Mouse (Mus musculus): Measurements from ENCODE around the gene Dus3l. TPM values are rescaled to one million over a fixed set of nuclear protein-coding genes. Genes with fewer than 3 reads are reported as not detected.

Gene Dus3l
- polyA plus RNA-seq (2016; fragmentation: Nextera tagmentation; extraction: Ambion mirVana) = 48.7 and 53.9 TPM in 2 replicates

DNA sequence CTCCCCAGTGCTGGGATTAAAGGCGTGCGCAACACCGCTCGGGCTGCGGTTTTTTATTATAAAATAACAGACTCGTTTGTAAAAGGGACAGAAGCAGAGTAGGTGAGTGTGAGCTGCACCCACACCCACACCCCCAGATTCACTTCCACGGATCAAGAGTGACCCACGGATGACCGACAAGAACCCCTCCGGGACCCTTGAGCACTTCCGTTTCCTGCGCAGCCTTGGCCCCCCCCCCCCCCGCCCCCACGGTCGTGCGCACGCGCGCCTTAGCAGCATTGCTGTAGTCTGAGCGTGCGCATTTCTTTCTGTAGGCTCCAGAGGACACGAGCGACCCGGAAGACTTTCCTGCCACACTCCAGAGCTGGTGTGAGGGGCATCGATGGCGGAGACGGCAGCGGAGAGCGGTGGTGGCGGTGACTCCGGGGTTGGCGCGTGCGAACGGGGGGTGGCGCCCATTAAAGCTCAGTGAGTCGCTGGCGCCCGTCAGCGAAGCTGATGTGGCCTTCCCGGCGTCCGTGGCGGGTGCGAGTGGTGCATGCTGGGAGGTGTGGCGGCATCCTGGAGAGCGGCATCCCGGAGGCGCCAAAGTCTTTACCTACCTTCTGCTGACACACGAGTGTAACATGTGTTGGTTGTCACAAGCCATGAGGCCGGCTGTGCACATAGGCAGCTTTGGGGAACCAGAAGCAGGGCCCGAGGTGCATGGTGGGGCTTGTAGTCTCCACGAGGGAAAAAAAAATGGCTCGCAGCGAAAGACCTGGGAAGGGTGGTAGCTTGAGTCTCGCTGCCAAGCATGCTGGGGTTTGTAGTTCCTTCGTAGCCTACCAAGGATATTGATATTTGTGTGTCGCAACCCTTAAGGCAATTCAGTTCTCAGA is at the start of gene Dus3l:
Dus3l (plus strand) TSS at position 284 of the 881 bp plus-strand sequence.
- ATAC-seq (ENCODE audit: low FRiP score, low read depth) = peak; percentile 72
- 2% methylated on average over 56 of the region's 58 CpGs for WGBS
- H3K9me3 ChIP-seq = no peaks in the 10 kb centered on the region

DNA sequence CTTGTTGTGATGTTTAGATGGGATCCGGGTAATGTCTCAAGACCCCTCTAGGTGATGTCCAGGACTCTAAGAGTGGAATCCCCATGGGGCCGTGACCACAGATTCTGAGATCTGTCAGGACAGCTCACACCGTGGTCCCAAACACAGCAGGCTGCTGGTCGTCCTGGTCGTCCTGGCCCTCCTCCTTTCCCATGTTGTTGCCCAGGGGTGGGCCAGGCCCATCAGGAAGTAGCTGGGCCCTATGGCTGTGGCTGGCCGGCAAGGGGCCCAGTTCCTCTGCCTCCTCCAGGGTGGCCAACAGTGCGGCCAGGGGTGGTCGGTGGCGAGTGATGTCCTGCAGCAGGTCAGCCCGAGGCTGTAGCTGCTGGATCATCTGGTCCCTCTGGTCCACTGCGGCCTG is 49.2 kb upstream of the Dus3l start:
- no peaks in the 10 kb centered on the region for H3K27me3 ChIP-seq
- H3K4me3 ChIP-seq = no peak overlapping the region
- no peaks in the 10 kb centered on the region for H3K9me3 ChIP-seq
- peaks cover 31% of the 10 kb centered on the region for H3K4me1 ChIP-seq
- no peak overlapping the region for H3K27ac ChIP-seq (replicated peaks)
- H3K9ac ChIP-seq (replicated peaks) = peak overlapping the region; percentile 34; the same call in 1 of the 2 replicates
- peak overlapping the region; percentile 83 for H3K4me2 ChIP-seq (replicated peaks)
- WGBS = 64% methylated on average over 11 of the region's 11 CpGs
- H3K36me3 ChIP-seq = peaks cover 25% of the 10 kb centered on the region
- ATAC-seq (ENCODE audit: low FRiP score, low read depth) = no peak

More for the DNA sequence above, at the start of gene Dus3l:
- Histone ChIP-seq H3K36me3 (peaks cover 31% of the 10 kb centered on the region), H3K27ac (replicated peaks) (peak within 1 kb of the TSS; percentile 95), H3K4me1 (peaks cover 25% of the 10 kb centered on the region), H3K4me3 (peak within 1 kb of the TSS; percentile 74), H3K9ac (replicated peaks) (peak within 1 kb of the TSS; percentile 64), H3K27me3 (peaks cover 17% of the 10 kb centered on the region), H3K4me2 (replicated peaks) (peak within 1 kb of the TSS; percentile 66)

DNA sequence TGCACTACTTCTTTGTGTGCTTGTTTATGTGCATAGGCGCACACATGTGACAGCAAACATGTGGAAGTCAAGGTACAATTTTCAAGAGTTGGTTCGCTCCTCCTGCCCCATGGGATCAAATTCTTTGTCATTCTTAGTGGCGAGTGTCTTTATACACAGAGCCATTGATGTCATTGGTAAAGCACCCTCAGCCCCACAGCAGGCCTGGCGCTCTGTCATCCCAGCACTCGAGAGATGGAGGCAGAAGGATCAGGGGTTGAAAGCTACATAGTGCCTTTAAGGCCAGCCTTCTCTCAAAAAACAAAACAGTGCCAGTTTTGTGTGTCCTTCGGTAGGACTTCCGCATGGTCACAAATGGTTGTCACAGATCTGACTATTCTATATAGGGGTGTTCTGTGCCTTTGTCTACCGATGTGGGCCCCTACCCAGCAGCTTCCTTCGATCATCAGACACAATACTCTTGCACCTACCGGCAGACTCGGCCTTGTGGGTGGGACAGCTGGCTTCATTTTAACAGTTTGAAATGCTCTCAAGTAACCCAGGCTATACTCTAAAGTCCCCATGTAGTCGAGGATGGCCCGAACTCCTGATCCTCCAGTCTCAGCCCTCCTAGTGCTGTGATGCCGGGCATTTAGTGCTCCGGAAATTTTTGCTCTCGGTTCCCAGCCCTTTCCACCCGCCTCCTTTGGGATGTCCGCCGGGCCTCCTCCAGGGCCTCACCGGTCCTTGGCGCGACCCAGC is 48.5 kb upstream of the Dus3l start:
- Histone ChIP-seq H3K9ac (replicated peaks) (peak overlapping the region; percentile 69), H3K9me3 (no peaks in the 10 kb centered on the region), H3K27ac (replicated peaks) (peak overlapping the region; percentile 81), H3K4me2 (replicated peaks) (peak overlapping the region; percentile 83), H3K4me1 (peaks cover 31% of the 10 kb centered on the region), H3K27me3 (no peaks in the 10 kb centered on the region), H3K36me3 (peaks cover 23% of the 10 kb centered on the region), H3K4me3 (peak overlapping the region; percentile 85)
- WGBS = 25% methylated on average over 22 of the region's 22 CpGs
- 0 out of 2 replicates have a peak, but pooled peaks have one; percentile 0 for ATAC-seq (ENCODE audit: low FRiP score, low read depth)

DNA sequence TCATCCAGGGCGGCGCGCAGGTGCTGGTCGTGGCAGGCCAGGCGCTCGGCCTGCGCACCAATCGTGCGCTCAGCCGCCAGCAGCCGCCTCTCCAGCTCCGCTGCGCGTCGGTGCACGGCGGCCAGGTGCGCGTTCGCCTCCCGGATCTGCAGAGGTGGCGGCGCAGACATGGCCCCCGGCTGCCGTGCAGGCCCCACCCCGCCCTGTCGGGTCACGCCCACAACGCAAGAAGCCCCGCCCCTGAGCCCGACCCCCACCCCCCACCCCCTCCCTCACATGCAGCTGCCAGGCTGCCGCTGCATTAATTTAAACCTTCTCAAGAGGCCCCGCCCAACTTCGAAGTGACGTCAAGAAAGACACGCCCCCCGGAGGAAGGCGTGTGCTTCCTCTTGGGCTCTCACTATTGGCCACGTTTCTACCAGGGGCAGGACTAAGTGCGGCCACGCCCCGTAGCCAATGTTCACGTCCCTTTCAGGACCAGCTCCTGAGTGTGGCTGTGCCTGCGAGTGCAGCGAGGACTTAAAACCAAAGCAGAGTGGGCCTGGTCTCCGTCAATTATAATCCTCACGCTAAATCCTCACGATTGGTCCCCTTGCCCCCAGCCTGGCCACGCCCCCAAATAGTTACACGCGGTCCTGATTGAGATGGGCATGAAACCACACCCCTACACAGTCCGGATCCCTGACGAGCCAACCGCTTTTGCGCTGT is 47.7 kb upstream of the Dus3l start:
- H3K4me3 ChIP-seq = peak overlapping the region; percentile 85
- peak; percentile 93 for ATAC-seq (ENCODE audit: low FRiP score, low read depth)
- peak overlapping the region; percentile 81 for H3K27ac ChIP-seq (replicated peaks)
- peak overlapping the region; percentile 83 for H3K4me2 ChIP-seq (replicated peaks)
- no peaks in the 10 kb centered on the region for H3K9me3 ChIP-seq
- peak overlapping the region; percentile 93 for H3K9ac ChIP-seq (replicated peaks)
- H3K27me3 ChIP-seq = no peaks in the 10 kb centered on the region
- peaks cover 31% of the 10 kb centered on the region for H3K4me1 ChIP-seq
- under 1% methylated on average over 53 of the region's 55 CpGs for WGBS
- peaks cover 23% of the 10 kb centered on the region for H3K36me3 ChIP-seq

DNA sequence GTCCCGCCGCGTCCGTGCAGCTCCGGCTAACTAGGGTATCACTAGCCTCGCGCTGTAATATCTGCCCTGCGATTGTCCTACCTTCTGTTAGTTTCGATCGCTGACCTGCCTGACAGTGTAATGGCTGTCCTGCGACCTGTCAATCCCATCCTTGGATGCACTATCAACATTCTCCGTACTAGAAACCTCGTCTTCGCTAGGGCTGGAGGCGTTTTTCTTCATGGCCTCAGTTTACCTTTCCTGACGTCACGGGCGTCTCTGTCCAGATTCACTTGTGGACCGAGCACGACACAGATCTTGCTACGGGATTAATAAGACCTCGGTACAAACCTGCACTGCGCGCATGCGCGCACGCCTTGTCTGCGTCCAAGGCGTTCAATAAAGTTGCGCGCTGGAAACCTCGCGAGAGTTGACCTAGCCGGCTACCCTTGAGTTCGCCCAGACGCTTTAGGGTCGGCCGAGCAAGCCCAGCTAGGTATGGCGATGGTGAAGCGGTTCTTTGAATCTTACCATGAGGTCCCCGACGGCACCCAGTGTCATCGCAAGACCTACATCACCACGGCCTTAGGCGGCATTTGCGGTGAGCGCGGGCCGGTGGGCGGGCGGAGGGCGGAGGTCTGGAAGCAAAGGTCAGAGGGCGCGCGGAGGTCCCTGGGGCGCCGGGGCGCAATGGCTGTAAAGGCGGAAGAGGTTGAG is 47.0 kb upstream of the Dus3l start, which contains the start of the genes Ndufa11 and Vmac:
Ndufa11 (plus strand) TSS at position 405 of the 696 bp plus-strand sequence.
Vmac (minus strand) TSS at position 660 of the 696 bp plus-strand sequence.
- peak; percentile 73 for ATAC-seq (ENCODE audit: low FRiP score, low read depth)
- Histone ChIP-seq H3K27me3 (no peaks in the 10 kb centered on the region), H3K36me3 (peaks cover 23% of the 10 kb centered on the region), H3K4me1 (peaks cover 31% of the 10 kb centered on the region), H3K4me3 (peak within 1 kb of the TSS; percentile 85), H3K9me3 (no peaks in the 10 kb centered on the region), H3K27ac (replicated peaks) (peak within 1 kb of the TSS; percentile 81), H3K9ac (replicated peaks) (peak within 1 kb of the TSS; percentile 93), H3K4me2 (replicated peaks) (peak within 1 kb of the TSS; percentile 83)
- WGBS = under 1% methylated on average over 59 of the region's 59 CpGs

DNA sequence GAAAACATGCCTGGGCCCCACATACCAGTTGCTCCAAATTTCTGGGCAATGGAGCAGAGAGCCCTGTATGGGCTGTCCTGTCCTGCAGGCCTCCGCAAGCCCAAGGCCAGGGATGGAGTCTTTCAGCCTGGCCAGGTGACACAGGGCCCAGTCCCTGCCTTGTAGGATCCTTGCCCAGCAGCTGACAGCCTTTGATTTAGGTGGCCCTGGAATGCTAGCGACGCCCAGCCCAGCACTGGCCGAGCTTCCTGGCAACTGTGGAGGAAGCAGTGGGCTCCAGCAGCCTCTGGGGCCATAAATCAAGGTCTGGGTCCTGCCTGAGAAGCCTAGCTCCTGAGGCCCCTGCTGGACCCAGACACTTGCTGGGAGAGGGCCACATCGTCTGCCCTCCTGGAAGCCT is 42.1 kb upstream of the Dus3l start:
- no peak overlapping the region for H3K9ac ChIP-seq (replicated peaks)
- WGBS = 96% methylated on average over 5 of the region's 5 CpGs
- H3K27me3 ChIP-seq = no peaks in the 10 kb centered on the region; the same call in 1 of the 2 replicates
- no peak overlapping the region for H3K4me2 ChIP-seq (replicated peaks)
- H3K4me3 ChIP-seq = no peak overlapping the region
- H3K4me1 ChIP-seq = peaks cover 21% of the 10 kb centered on the region
- H3K27ac ChIP-seq (replicated peaks) = no peak overlapping the region
- H3K9me3 ChIP-seq = no peaks in the 10 kb centered on the region
- H3K36me3 ChIP-seq = peaks cover 38% of the 10 kb centered on the region
- no peak for ATAC-seq (ENCODE audit: low FRiP score, low read depth)

DNA sequence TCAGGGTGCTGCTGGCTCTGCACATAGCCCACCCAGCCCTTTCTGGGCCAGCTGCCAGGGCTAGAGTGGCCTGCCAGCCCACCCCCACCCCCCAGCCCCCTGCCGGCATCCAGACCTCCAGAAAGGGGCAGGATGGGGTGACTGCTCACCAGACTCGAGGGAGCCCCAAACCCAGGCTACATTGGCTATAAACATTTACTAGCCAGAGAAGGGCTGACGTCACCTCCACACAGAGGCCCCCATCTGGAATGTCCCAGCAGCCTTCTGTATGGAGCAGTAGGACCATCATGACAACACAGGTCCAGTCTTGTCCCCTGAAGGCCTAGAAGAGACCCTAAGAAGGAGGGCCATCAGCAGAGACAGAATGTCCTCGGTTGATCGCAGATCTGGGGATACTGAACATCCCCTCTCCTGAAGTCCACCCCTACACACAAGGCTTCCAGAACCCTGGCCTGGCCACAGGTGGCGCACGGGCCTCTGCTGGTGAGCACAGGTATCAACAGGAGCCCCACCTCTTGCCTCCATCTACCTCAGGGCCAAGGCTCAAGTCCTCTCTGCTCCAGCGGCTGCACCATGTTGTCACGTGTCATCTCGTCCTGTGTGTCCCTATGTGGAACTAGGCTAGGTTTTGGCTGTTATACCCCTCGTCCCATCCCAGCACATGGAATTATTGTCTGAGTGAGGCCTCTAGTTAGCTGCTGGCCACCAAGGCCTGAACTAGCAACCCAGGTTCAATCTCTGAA is 41.0 kb upstream of the Dus3l start:
- Histone ChIP-seq H3K36me3 (peaks cover 38% of the 10 kb centered on the region), H3K4me2 (replicated peaks) (no peak overlapping the region), H3K4me1 (peaks cover 23% of the 10 kb centered on the region), H3K9ac (replicated peaks) (no peak overlapping the region), H3K27ac (replicated peaks) (no peak overlapping the region), H3K27me3 (no peaks in the 10 kb centered on the region; the same call in 1 of the 2 replicates), H3K9me3 (no peaks in the 10 kb centered on the region), H3K4me3 (no peak overlapping the region)
- WGBS = 87% methylated on average over 11 of the region's 11 CpGs
- no peak for ATAC-seq (ENCODE audit: low FRiP score, low read depth)

DNA sequence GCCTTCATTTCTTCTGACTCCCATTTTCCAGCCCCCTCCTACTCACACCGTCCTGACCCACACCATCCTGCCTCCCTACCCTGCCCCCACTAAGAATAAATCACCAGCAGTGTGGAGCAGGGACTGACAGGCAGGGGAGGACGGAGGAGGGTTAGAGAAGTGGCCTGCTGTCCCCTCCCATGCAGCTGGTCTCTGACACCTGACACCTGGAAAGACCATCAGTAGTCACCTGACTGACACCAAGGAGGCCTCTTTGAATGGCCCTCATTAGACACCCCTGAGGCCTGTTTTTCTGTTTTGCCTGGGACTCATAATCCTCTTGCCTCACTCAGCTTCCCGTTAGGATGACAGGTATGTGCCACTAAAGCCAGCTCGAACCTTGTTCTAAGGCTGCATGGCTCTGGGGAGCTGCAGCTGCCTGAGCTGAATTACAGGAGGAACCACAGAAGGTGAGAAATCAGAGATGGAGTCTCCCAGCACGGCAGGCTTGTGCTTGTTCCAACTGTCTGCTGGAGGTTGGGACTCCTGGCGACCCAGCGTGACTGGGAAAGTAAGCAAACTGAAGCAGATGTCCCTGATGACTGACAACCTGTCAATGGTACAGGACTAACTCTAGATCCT is 37.4 kb upstream of the Dus3l start:
- no peak overlapping the region for H3K4me3 ChIP-seq
- H3K27ac ChIP-seq (replicated peaks) = no peak overlapping the region
- H3K27me3 ChIP-seq = no peaks in the 10 kb centered on the region; the same call in 1 of the 2 replicates
- no peaks in the 10 kb centered on the region for H3K9me3 ChIP-seq
- 12% methylated on average over 7 of the region's 7 CpGs for WGBS
- no peak for ATAC-seq (ENCODE audit: low FRiP score, low read depth)
- H3K36me3 ChIP-seq = peaks cover 23% of the 10 kb centered on the region
- H3K4me1 ChIP-seq = peaks cover 18% of the 10 kb centered on the region; the same call in 1 of the 2 replicates
- no peak overlapping the region for H3K9ac ChIP-seq (replicated peaks)
- no peak overlapping the region for H3K4me2 ChIP-seq (replicated peaks)

DNA sequence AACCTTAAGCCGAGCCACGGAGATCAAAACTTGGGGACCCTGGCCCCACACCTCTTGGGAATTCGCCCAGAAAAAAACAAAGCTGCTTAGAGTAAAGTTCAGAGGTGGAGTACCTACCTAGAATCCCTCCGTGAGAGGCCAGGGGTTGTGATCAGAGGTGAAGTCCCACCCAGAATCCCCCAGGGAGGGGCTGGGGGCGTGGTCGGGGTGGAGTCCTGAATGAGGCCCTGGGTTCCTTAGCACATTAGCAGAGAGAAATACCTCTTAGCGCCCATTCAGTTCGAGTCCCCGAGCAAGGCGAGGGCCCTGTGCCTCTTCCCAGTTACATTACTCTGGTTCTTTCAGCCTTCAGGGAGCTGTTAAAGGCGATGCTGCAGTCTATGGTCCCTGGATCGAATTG is 36.9 kb upstream of the Dus3l start:
- H3K27ac ChIP-seq (replicated peaks) = no peak overlapping the region
- WGBS = 11% methylated on average over 12 of the region's 12 CpGs

DNA sequence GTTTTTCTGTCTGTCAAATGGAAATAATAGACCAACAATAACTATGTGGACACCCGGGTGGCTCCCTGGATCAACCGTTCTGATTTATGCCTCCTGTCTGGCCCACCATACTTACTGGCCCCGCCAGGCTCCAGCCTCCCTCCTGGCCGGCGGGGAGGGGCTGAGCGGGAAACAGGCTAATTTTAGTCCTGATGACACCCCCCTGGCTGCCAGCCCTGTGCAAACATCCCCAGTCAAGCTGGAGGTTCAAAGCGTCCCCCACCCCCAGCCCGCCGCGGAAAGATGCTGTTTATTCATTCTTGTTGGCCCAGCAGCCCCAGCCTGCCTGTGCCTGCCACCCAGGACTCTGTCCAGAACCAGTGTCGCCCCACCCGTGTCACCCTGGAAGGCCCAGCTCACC is 36.4 kb upstream of the Dus3l start:
- Histone ChIP-seq H3K27ac (replicated peaks) (no peak overlapping the region), H3K4me2 (replicated peaks) (no peak overlapping the region), H3K36me3 (peaks cover 13% of the 10 kb centered on the region), H3K4me1 (peaks cover 18% of the 10 kb centered on the region; the same call in 1 of the 2 replicates), H3K4me3 (no peak overlapping the region), H3K9me3 (no peaks in the 10 kb centered on the region), H3K27me3 (no peaks in the 10 kb centered on the region; the same call in 1 of the 2 replicates), H3K9ac (replicated peaks) (no peak overlapping the region)
- no peak for ATAC-seq (ENCODE audit: low FRiP score, low read depth)
- 45% methylated on average over 12 of the region's 12 CpGs for WGBS

More for the DNA sequence above, 36.9 kb upstream of the Dus3l start:
- H3K4me2 ChIP-seq (replicated peaks) = no peak overlapping the region
- H3K36me3 ChIP-seq = peaks cover 18% of the 10 kb centered on the region
- no peak for ATAC-seq (ENCODE audit: low FRiP score, low read depth)
- no peaks in the 10 kb centered on the region; the same call in 1 of the 2 replicates for H3K27me3 ChIP-seq
- no peak overlapping the region for H3K4me3 ChIP-seq
- peaks cover 18% of the 10 kb centered on the region; the same call in 1 of the 2 replicates for H3K4me1 ChIP-seq
- no peak overlapping the region for H3K9ac ChIP-seq (replicated peaks)
- H3K9me3 ChIP-seq = no peaks in the 10 kb centered on the region

All from midbrain, embryonic 12.5 days (tissue).